Mouse (Mus musculus) regulatory T cell (primary cell): ENCODE data around the gene G430095P16Rik.

Source experiments
- in situ Hi-C: fragments of 300-600 bp; cut with MboI, MseI; formaldehyde crosslinking; loops from one replicate; pipeline ENCODE4 v1.15.1; 2025; ENCODE audit warnings: high pct_unique_total_duplicates

The G430095P16Rik gene

DNA sequence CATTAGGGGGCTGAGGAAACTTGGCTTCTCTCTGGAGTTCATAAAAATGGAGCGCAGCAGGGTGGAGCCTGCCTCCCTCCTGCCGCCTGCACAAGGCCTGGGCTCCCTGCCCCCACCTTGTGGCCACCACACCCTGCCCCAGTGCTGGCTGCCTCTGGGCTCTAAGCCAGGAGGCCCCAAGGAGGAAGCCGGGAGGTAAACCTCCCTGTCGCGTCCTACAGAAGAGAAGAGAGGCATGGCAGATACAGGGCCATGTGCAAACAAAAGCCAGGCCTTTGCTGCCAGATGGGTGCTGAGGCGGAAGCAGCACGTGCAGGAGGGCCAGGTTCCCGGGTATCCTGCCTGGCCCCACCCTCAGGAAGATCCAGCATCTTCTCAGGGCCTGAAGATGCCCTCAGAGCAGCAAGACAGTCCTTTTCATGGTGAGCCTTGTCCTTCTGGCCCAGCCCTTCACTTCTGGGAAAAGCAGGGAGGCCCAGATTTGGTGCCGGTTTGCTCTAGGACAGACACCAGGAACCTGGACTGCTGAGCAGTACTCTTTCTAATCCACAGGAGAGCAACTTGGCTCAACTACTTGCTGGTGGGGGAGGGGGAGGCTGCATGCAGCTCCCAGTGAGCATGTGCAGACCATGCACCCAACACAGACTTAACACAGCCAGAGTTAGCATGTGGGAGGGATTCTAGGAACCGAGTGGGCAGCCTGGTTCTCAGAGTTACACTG lies at the start of gene G430095P16Rik:
Gene G430095P16Rik (plus strand): TSS at position 158 of the 721 bp plus-strand sequence.
- in situ Hi-C loops: no loop called here

DNA sequence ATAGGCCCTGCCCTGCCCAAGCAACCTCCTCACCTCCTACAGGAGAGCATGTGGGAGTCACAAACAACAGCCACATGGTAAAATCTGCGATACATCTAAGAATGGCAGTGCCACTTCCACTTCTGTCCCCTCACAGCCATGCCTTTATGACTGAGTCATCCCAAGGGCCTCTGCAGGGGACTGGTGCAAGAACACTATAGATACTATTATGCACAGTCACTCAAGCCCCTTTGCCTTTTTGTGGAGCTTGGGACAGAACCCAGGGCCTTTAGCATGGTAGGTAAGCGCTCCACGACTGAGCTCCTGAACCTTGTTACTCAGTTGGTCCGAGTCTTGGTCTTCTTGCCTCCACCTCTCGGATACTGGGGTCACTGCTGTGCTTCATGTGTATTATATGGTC lies 45.5 kb upstream of the G430095P16Rik start:
- in situ Hi-C loops: no loop called here

DNA sequence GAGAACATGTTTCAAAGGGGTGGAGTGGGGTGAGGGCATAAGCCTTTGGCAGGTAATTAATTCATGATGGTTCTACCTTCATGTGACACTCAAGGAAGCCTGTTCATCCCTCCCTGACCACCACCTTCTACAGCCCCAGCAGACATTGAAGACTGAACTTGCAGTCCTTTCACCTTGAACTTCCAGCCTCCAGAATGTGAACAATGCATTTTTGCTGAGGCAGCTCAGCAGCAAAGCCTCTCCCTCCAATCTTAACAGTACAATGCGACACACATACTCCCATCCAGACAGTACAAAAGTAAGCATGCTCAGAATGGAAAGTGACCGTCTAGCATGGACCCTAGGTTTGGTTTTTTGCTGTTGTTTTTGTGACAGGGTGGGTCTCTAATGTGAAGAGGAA lies 41.3 kb upstream of the G430095P16Rik start:
- in situ Hi-C loops: no loop called here

DNA sequence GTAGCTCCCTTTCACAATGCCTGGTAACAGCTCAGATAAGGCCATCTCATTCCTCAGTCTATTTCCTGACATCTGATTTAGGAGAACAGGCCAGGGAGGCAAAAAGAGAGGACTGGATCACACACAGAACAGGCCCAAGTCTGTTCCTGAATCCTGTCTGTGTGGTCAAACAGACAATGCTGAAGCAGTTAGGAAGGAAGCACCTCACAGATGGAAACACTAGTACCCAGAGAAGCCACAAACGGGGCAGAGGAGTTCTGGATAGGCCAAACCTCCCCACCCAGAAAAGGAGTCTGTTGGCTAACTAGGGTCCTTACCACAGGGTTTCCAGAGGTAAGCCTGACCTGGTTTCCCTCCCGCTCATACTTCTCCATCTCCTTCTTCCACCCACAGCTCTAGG lies 40.5 kb upstream of the G430095P16Rik start:
- in situ Hi-C loops: no loop called here

DNA sequence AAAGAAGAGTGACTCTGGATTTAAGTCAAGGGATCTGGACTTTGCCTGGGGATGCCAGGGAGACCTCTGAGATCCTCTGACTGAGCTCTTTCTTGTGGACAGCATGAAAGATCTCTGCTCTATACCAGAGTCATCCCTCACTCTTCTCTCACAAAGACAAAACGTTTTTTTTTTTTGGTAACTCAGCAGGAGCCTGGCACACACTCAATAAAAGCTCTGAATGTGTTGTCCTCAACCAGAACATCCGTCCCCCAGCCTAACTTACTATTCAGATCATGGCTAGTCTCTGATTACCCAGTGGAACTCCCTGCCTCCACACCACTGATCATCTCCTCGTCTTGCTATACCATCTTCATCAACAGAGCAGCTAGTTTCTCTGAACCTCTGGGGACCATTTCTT lies 38.3 kb upstream of the G430095P16Rik start:
- in situ Hi-C loops: no loop called here

DNA sequence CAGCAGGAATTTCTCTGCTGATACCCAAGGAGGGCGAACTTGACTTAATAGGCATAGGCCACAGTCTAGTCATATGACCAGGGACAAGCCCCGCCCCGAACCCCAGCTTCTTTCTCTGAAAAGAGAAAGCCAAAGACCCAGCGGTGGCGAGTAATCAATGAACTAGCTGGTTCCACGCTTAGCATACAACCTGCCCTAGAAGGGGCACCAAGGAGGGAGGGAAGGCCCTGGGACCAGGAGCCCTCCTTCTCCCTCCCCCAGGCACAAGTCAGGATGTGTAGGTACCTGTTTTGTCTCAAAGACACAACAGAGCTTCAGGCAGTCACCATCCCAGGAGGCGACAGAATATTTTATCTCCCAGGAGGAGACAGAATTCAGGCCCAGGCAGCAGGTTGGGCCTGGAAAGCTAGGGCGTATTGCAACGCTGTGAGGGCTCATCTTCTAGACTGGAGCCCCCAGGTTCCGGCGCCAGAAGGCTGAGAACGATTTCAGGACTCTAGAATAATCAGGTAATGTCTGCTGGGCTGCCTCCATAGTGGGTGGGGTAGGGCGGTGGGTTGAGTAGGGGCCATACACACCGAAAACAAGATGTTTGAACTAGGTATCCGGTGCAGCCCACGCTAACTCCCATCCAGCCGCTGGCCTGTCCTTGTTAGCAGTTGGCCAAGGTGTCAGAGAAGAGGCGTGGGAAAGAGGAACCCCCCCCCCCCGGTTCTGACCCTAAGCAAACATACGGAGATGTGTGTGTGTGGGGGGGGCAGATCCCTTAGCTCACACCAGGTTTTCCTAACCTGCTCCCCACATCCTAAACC lies 36.4 kb upstream of the G430095P16Rik start, which contains the start of gene Trmt1:
Gene Trmt1 (plus strand): TSS at position 117 of the 812 bp plus-strand sequence.
- in situ Hi-C loops: no loop called here

DNA sequence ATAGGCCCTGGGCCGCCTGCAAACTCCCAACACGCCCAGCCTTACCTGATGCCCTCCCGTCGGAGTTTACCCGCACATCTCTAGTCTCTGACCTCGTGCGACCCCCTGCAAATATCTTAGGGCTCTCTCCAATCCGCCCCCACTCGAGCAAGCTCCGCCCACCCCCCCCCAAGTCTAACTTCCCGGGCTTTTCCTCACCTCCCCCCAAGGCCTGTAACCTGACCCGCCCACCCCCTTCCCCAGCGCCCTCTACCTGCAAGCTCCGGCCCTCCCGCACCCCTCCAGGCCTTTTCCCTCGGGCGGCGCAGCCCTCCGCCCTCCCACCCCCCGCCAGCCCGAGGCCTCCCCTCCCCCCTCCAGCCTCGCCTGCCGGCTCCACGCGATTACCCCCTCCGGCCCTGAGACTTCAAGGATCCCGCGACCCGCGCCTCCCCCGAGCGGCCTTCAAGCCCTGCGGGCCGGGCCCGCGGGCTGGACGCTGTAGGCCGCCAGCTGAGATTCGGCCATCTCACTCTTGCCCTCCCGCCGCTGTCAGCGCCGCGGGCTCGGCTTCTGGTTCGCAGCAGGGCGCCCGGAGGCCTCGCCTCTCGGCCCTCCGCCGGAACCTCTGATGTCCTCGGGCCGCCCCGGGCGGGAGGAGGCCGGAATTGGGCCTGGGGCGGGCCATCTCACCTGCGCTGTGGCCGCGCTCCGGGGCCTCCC lies 35.7 kb upstream of the G430095P16Rik start:
- in situ Hi-C loops: no loop called here

DNA sequence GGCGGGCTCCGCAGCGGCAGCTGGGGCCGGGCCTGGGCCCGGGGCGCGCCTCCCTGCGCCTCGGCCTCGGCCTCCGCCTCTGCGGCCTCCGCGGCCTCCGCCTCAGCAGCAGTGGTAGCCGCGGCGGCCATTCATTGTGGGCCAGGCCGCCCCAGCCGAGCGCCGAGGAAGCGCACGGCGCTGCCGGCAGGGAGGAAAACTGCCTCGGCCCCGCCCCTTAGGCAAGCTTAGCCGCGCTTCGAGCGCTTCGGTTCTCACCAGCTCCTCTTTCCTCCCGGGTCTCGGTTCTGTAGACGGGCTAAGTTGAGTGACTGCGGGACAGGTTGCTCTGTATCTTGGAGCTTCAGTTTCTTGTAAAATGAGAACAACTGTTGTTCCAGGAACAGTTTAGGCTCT lies 35.1 kb upstream of the G430095P16Rik start, which contains the start of gene Nacc1:
Gene Nacc1 (minus strand): TSS at position 158 of the 396 bp plus-strand sequence.
- in situ Hi-C loops: no loop called here

DNA sequence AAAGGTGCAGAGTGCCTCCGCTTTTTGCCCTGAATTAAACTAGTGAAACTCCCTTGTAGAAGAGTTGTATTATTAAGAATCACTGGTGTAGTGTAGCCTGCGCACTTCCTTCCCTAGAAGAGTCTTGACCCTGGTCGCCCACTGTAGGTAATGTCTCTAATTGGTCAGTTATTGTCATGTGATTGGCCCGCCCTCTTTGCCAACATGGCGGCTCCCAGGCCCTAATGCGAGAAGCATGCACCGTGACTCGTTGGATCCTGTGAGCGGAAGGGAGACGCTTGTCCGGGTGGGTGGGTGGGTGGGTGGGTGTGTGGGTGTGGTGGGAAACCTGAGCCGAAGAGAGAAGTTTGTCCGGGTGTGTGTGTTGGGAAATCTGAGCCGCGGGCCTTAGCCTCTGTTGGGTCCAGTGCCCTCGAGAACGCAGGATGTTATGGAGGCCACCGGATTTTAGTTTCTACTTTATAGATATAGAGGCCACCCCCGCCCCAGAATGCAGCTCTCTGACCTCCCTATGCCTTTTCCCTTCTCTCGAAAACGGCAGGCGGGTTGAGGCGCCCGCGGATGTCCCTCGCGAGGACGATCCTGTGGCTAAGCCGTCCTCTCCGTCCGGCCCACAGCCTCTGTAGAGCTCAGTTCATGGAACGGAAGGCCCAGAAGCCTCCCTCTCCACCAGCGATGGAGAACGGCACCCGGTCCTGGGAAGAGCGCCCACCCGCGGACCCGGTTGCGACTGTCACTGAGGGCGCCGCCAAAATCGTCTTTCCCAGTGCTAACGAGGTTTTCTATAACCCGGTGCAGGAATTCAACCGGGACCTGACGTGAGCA lies 33.5 kb upstream of the G430095P16Rik start:
- in situ Hi-C loops: no loop called here

DNA sequence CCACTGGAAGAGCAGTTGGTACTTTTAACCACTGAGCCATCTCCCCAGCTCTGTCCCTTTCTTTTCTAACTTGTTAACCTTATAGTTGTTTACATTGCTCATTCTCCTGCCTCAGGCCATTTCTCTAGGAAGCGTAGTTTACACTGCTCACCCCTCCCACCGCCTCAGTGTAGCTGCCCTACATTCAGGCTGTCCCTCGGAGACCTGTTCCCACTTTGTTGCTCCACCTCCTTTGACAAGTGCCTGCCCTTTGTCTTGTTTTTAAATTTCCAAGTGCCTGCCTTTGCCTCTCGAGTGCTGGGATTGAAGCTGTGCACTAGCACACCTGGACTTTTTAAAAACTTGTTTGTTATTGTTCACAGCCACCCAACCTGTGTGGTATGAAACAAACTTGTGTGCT lies 29.5 kb upstream of the G430095P16Rik start:
- in situ Hi-C loops: loop anchor here (5.0 kb wide), 1 partner anchor 344 kb away; the partner anchor contains the start of gene Tnpo2

DNA sequence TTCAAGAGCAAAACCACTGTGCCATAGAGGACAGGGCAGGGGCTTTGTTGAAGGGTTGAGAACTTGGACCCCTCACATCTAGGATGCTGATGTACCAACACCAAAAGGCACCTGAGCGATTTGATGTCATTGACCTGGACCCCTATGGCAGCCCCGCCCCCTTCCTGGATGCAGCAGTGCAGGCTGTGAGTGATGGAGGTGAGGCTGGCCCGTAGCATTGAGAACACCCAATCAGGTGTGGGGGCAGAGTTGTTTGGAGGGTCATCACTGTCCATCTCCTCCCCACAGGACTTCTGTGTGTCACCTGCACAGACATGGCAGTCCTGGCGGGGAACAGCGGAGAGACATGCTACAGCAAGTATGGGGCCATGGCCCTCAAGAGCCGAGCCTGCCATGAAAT lies 27.7 kb upstream of the G430095P16Rik start:
- in situ Hi-C loops: loop anchor here (5.0 kb wide), 1 partner anchor 117 kb away; no protein-coding TSS in a partner anchor

DNA sequence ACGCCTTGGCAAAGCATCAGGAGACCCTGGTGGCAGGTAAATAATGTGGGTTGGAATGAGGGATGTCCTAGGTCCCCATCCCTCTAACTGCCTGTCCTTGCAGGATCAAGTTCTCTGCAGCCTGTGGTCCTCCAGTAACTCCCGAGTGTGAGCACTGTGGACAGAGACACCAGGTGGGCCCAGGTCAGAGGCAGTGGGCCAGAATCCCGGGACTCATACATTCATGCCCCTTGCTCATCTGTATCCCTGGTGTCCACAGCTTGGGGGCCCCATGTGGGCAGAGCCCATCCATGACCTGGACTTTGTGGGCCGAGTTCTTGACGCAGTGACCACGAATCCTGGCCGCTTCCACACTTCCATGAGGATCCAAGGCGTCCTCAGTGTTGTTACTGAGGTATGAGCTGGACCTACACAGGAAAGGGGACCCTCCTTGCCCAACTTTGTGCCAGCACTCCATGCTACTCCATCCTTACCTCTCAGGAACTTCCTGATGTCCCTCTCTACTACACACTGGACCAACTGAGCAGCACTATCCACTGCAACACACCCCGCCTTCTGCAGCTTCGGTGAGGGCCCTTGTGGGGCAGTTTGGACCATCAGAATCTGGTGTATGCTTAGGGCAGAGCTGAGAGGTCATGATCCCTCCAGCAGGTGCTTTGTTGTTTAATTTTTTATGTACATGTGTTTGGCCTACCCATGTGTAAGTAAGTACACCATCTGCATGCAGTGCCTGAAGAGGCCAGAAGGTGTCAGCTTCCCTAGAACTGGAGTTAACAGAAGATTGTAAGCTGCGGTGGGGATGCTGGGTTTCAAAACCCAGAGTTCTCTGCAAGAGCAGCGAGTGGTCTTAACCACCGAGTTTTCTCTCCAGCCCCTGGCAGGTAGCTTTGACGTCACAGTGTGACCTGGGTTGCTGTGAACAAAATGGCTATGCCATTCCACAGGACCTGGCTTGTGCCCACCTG lies 25.4 kb upstream of the G430095P16Rik start:
- in situ Hi-C loops: loop anchor here (5.0 kb wide), 1 partner anchor 115 kb away; no protein-coding TSS in a partner anchor

DNA sequence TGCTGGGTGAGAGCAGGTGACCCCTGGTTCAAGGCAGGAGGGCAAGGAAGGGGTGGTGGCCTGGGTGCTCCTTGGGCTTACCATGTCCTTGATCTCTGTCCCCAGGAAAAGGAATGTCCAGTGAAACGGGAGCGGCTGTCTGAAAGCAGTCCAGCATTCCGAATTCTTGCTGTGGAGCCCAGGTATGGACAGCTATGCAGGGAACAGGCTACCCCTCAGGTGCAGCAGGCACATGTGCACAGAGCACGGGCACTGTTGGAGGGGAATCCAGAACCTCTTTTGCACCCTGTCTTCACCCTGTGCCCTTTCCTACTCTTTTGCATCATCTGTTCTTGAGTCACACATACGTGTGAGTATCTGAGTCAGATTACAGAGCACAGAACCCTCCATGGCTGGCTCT lies 24.5 kb upstream of the G430095P16Rik start:
- in situ Hi-C loops: loop anchor here (5.0 kb wide), 1 partner anchor 114 kb away; no protein-coding TSS in a partner anchor

DNA sequence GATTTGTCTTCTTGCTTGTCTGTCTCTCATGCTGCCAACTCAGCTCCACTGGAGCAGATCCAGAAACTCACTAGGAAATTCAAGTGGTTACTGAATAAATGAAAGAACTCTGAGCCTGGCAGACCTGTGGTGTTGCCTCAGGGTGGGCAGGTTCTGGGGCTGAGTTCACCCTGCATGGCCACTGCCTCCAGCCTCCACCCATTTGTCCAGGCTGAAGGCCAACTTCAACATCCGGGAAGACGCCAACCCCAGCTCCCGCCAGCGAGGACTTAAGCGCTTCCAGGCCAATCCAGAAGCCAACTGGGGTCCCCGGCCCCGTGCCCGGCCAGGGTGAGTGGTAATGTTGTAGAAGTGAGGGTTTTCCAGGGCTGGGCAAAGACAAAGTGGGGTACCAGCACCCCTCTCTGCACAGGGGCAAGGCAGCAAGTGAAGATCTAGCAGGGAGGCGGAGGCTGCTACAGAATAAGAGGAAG lies 23.8 kb upstream of the G430095P16Rik start:
- in situ Hi-C loops: loop anchor here (5.0 kb wide), 1 partner anchor 113 kb away; no protein-coding TSS in a partner anchor

DNA sequence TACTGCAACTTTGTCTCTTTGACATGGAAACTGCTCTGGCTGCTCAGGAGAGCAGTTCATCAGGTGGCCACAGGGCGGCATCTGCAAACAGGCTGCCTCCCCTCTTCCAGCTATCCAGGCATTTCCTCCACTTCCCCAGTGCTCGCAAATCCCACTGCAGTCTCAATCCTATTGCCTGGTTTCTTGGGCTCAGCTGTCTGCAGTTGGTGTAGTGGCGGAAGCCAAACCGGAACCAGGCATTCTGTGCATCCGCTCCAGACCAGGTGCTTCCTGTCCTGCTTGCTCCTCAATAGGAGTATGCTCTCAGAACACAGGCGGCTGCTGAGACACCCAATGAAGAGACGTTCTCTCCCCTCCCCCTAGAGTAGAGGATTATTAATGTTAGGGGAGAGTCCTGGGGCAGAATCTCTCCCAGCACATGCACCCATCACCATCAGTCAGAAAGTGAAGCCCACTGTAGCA lies 22.9 kb upstream of the G430095P16Rik start:
- in situ Hi-C loops: loop anchor here (5.0 kb wide), 1 partner anchor 112 kb away; no protein-coding TSS in a partner anchor

DNA sequence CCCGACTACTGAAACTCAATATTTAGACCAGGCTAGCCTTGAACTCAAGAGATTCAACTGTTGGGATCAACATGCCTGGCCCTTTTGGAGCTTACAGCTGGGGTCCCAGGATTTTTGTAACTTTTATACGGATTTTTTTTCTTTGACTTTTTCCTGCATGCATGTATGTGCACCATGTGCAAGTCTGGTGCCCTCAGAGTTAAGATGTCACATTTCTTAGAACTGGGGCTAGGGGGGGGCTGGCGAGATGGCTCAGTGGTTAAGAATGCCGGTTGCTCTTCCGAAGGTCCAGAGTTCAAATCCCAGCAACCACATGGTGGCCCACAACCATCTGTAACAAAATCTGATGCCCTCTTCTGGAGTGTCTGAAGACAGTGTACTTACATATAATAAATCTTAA lies 22.3 kb upstream of the G430095P16Rik start:
- in situ Hi-C loops: no loop called here

DNA sequence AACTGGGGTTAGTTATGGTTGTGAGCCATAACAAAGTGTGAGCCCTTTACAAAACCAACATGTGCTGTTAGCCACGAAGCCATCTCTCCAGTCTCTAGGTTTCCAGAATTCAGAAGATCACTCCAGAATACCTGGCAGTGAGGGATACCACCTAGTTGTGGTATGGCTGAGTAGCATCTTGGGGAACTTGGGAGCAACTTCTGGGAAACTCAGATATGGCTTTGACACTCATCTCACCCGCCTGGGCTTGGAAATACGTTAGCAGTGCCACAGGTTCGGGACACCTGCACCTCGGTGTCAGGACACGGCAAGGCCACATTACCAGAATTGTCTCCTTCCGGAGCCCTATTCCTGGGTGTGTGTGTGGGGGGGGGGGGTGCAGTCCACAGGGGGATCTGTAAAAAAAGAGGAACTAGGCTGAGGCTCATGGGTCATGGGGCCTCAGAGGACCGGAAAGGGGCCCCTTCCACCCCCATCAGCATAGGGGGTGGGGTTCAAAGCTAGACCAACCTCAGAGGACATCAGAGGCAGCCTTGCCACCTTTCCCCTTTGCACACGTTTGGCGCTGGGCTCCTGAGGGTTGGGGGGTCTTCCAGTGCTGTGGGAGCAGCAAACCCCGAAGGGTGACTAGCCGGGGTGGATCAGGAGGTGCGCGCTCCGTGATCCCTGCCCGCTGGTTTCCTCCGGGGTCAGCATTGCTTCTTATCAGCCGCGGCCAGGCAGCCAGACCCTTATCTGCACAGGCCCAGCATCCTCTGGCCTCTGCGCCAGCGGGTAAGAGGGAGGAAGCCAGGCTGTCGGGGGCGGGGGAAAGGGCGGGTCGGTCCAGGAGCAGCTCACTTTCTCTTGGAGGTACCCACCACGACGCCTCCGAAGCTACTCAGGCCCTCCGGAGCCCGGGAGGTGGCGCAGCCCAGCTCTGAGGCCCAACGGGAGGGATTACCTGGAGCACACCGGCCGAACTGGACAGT lies 21.6 kb upstream of the G430095P16Rik start, which contains the start of gene Lyl1:
Gene Lyl1 (plus strand): TSS at position 517 of the 971 bp plus-strand sequence.
- in situ Hi-C loops: no loop called here

DNA sequence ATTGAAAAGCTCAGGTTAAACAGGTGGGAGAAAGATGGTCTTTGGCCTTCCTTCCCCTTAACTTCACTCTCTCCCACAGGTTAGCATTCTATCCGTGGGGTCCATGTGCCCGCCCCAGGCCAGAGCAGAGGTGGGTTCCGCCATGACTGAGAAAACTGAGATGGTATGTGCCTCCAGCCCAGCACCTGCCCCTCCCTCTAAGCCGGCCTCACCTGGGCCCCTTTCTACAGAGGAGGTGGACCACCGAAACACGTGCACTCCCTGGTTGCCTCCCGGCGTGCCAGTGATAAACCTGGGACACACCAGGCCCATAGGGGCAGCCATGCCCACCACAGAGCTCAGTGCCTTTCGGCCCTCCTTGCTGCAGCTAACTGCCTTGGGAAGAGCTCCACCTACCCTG lies 20.2 kb upstream of the G430095P16Rik start:
- in situ Hi-C loops: no loop called here
